Mouse (Mus musculus): ENCODE measurements around the gene Cited4.

Gene Cited4

DNA sequence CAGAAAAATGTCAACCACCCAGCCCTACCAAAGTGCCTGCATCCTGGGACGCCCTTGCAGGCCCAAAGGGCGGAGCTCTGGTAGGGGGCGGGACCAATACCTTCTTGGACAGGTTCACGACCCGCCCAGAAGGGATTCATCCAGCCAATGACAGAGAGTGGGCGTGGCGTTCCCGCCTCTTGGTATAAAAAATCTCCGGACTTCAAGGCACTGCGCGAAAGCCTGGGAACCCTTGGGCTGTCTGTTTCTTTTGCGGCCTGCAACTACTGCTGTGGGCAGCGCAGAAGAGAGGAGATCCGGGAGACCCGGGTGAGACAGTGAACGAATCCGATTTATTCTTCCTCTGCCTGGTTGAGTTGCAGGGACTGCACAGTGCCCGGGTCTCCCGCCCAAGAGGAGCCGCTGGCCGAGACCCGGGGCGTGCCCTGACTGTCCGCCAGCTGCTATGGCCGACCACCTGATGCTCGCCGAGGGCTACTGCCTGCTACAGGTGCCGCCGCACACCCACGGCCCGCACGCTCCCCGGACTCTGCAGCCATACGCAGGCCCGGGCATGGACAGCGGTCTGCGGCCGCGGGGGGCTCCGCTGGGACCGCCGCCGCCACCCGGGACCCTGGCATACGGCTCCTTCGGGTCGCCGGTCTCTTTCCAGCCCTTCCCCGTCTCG lies at the start of gene Cited4:
Gene Cited4 (plus strand): TSS at position 215 of the 667 bp plus-strand sequence.
- peak; percentile 82 to 87 for DNase-seq (ENCODE audit: low spot score in 2 of 2)

DNA sequence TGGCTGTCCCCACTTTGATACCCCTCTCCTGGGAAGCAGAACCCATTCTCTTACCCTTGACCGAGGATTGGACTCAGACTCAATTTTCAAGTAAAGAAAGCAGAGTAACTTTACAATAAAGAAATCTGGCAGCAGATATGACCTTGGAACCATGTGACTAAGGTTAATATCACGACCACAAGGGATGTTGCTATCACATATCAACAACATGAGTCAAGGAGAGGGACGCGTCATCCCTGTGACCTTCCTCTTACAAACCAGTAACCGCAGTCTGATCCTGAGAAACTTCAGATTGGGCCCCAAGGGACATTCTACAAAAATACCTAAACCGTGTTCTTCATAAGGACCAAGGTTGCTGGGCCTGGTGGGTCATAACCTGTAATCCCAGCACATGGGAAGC lies 38.6 kb upstream of the Cited4 start:
- DNase-seq (ENCODE audit: low spot score in 2 of 2): no peak

DNA sequence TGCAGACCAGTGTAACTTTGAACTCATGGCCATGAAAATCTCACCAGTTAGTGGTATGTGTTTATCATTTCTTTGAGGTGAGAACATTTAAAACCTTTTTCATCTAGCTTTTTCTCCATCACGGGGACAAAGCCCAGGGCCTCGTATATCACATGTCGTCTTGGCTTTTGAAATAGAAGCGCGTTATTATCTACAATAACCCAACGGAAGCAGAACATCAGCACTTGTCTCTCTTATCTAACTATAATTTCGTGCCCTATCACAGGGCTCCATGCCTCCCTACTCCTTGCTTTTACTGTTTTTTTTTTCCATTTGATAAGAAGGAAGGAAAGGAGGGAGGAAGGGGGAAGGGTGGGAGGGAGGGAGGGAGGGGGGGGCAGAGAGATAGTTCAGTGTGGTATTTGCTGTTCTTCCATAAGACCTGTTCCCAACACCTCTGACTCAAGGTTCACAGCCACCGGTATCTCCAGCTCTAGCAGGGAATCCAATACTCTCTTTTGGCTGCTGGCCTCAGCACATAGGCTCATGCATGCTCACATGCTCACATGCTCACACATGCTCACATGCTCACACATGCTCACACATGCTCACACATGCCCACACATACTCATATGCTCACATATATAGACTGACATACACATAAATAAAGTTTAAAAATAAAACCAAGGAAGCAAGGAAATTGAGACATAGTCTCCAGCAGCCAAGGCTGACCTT lies 36.0 kb upstream of the Cited4 start:
- no peak for DNase-seq (ENCODE audit: low spot score in 2 of 2)

DNA sequence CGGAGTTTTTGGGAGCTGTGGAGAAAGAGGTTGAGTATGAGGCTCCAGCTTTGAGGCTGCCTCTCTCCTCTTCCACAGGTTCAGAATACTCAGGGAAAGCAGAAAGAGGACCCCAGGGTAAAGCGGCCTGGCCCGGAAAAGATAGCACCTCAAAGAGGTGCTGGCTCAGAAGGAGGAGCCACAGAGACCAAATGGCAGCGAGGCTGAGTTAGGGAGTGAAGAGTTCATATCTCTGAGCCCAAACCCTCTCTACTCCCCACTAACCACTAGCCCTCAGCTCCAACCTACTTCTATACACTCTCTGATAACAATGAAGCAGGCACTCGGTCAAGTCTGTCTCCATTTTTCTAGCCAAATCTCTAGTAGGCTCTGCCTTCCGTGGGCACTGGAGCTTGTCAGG lies 34.5 kb upstream of the Cited4 start:
- DNase-seq (ENCODE audit: low spot score in 2 of 2): no peak

DNA sequence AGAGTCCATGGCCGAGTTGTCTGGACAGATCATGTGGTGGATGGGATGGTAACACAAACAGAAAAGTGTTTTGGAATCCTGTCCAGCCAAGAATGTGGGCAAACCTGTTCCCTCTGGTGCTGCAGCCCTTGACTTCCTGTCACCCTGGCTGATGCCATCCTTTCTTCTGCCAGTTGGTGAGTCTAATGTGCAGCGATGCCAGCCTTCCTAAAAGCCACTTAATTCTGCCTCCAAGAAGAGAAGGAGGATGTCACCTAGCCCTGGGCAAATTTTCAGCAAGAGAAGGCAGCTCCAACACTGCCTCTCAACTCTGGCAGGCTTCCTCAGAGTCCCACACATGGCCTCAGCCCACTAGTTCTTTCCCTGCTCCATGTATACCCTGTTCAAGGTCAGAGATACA lies 31.0 kb upstream of the Cited4 start:
- DNase-seq (ENCODE audit: low spot score in 2 of 2): no peak

DNA sequence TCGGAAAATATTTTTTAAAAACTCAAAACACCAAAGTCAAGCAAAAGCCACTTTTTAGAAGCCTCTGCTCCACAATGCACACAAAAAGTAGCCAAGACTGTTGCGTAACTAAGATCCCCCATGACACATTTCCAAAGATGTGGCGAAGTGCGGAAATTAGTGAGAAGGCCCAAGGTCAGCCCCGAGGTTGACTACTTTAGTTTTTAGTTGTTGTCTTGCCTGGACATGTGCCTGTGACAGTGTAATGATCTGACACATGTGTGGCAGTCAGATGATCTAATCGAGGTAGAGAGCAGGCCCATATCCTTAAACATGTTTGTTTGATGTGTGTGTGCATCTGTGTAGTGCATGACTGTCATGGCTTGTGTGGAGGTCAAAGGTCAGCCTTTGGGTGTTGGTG lies 24.4 kb upstream of the Cited4 start:
- no peak for DNase-seq (ENCODE audit: low spot score in 2 of 2)

DNA sequence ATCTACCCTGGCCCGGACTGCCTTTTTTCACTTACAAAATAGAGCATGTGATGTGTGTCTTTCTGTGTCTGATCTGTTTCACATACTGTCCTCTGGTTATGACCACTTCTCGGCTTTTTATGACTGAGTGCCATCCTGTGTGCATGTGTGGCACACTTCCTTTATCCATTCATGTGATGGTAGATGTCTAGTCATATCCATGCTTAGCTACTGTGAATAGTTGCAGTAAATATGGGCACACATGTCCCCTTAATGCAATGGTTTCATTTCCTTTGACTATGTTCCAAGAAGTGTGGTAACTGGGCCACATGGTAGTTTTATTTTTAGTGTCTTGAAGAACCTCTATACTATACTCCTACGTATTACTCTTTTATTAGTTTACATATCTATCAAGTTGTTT lies 22.5 kb upstream of the Cited4 start:
- DNase-seq (ENCODE audit: low spot score in 2 of 2): no peak

DNA sequence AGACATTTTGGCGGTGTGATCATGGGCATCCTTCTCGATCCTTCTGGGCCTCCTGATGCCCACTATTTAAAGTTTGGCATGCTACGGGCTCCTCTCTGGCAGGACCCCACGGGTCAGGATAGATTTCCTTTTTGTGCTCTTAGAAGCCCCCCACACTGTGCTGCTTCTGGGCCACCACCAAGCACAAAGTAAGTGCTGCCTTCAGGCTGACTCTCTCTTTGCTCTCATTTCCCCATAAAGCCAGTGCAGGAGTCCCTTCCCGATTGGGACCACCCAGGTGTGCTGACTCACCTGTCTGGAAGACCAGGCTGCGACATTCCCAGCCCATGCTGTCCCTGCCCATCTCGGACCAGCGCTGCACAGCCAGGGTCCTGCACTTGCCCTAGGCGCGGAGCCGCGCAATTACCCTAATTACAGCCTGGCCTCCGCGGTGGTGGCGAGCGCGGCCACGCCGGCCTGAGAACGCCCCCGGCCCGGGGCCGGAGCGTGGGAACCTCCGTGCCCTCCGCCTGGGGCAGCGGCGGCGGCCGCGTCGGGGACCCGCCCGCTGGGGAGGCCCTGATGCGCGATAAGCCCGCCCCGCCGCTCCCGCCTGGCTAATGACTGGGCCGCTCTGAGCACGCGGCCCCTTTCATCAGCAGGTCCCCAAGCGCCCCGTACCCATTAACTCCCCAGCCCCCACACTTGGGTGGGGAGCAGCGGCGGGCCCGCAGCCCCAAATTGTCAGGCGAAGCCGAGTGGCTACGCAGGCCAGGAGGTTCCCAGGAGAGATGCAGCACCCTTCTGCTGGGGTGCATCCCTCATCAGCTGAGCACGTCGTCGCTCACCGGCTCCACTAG lies 16.8 kb upstream of the Cited4 start:
- DNase-seq (ENCODE audit: low spot score in 2 of 2): no peak

DNA sequence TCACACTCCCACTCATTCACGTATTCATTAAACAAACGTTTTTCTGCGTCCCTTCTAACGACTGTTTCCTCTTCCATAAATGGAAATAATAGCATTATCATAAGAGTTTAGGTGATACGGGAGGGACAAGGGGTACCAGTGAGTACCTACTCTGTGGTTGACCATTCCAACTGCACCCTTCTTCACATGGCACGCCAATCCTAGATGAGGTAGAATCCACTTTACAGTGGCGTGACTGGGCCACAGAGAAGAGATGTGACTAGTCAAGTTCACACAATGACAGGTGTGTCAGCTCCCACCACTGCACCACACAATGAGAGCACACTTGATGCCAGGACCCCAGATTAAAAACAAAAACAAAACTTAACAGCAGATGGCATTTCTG lies 16.2 kb upstream of the Cited4 start:
- no peak for DNase-seq (ENCODE audit: low spot score in 2 of 2)

DNA sequence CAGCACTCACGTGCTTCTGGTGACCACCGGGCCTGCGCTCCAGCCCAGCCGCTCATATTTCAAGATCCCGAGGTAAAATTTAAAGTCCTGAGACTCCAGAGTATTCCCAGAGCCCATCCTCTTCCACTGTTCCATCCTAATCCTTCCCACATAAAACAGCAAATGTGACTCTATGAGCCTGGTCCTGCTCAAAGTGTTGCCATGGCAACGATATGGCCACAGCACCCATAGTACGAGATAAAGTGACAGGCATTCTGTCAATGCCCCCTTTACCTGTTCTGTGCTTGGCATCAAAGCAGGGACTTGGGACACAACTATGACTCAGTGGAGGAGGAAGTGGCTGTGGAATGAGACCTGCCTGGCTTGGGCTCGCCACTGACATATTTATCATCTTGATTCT lies 10.5 kb upstream of the Cited4 start:
- DNase-seq (ENCODE audit: low spot score in 2 of 2): no peak

DNA sequence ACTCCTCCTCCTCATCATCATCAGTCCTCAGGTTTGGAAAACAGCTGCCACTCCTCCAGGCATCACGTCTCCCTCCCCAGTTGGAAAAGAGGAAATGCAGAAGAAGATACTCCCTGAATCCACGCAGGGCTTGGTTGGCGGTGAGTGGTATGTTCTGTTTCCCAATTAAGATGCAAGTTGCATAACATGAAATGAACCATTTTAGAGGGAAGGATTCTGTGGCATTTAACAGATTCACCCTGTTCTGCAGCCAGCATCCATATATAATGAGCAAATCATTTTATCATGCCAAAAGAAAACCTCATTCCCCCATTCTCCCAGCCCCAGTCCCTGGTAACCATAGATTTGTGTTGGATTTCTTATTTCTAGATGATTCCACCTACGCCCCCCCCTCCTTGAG lies 5.9 kb upstream of the Cited4 start:
- no peak for DNase-seq (ENCODE audit: low spot score in 2 of 2)

DNA sequence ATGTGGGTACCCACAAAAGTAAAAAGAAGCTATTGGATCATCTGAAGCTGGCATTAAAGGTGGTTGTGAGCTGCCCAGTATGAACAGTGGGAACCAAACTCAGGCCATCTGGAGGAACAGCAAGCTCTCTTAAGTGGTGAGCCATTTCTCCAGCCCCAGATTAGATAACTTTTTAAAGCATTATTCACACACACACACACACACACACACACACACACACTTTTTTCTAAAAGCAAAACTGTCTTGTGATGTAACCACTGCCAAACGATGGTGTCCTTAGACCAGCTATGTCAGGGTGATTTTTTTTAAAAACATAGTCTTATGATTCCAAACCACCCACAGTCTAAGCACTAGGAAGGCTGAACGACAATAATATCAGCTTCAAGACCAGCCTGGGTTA lies 1.8 kb upstream of the Cited4 start:
- no peak for DNase-seq (ENCODE audit: low spot score in 2 of 2)

DNA sequence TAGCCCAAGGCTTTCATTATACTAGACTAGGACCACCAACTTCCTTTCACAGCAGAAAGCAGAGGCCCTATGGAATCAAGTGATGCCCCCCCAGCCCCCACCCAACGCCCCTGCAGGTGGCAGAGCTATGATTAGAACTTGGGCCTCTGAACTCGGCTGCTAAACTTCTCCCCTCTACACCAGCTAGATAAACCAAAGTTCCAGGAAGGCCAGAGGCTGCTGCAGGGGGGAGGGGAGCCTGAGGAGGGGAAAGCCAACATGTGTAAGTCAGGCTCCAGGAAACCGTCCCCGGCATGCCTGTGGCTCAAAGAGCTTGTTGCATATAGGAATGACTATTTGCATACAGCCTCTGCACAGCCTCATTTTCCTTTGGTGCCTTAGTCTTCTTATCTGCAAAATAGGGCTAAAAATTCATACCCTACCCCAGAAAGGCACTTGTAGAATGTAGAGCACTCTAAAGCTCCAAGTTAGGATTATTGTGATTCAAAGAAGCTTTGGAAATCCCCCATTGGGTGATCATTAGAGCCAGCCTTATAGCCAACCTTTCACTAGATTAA lies 1.1 kb upstream of the Cited4 start:
- DNase-seq (ENCODE audit: low spot score in 2 of 2): no peak

DNA sequence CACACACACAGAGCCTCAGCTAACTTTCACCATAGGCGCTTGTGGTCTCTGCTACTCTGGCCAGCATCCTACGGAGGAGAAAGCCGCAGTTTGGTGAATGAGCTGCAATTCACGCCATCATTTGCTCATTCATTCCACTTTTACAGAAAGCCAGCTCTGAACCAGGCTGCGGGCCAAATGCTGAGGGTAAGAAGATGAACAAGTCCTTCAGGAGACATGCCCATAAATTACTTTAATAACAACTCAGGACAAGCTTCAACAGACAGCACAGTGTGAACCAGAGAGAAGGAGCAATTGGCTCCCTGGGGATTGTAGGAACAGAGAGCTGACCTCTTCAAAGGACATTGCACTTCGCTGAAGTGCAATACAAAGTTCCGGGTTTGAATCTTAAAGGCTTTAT lies 590 bp upstream of the Cited4 start:
- DNase-seq (ENCODE audit: low spot score in 2 of 2): peak in 1 of 2 experiments; percentile 29

DNA sequence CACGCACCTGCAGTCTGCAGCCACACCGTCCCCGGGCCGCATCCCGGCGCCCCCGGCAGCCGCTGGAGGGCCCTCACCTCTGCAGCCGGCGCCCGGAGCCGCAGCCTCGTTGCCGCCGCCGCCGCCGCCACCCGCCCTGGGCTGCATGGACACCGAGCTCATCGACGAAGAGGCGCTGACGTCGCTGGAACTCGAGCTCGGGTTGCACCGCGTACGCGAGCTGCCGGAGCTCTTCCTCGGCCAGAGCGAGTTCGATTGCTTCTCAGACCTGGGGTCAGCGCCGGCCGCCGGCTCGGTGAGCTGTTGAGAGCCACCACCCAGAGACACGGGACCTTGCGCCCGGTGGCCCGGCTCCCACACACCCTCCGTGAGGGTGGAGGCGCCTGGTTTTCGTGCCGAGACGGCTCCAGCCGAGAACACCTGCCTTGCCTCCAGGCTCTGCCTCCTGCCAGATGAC lies 701 bp downstream of the Cited4 start:
- peak; percentile 40 to 67 for DNase-seq (ENCODE audit: low spot score in 2 of 2)

DNA sequence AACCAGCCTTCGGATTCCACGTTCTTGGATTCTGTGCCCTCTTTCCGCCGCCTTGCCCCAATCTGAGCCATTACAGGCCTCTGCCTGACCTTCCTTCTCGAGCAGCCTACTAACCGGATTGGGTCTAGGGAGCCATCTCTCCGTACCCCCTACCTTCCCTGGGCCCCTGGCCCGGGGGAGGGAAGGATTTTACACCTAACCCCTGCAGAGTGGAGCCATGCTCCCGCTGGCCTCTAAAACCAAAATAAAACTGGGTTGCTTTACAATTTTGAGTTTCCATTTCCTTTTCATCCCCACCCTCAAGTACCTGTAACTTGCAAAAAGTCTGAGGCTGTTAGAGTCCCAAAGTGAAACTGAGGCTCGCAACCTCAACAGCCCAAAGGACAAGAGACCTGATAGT lies 1.2 kb downstream of the Cited4 start:
- DNase-seq (ENCODE audit: low spot score in 2 of 2): no peak

DNA sequence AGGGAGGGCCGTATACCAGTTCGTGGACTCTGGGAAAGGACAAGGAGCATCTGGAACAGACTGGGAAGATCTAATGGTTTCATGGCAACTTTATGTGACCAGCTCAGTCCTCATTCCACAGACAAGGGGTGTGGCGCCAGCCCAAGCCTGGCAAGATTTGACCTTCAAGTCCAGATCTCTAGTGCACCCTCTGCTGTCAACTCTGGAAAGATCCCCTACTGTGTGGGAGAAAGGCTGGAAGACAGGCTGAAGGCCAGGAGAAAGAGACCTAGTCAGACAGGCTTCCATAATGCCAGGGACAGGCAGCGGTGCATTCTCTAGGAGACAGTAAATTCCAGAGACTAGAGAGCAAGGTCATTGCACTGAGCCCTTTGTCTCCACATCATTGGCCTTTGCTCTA lies 2.2 kb downstream of the Cited4 start:
- no peak for DNase-seq (ENCODE audit: low spot score in 2 of 2)

DNA sequence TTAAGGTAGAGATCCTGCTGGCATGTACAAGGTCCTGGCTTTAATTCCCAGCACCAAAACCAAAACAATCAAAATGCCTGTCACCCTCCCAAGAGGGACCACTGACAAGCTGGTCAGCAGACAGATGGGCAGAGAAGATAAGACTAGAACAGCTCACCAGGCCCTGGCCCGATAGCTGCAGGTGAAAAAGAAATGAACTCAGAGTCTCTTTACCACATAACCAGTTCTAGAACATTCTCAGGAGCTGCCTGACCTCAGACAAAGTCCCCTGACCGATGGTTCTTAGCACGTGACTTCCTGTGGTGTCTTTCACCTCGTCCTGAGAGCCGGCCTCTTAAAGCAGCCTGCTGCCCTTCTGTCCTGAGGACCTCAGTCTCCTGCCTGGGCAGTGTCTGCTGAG lies 3.2 kb downstream of the Cited4 start:
- no peak for DNase-seq (ENCODE audit: low spot score in 2 of 2)

DNA sequence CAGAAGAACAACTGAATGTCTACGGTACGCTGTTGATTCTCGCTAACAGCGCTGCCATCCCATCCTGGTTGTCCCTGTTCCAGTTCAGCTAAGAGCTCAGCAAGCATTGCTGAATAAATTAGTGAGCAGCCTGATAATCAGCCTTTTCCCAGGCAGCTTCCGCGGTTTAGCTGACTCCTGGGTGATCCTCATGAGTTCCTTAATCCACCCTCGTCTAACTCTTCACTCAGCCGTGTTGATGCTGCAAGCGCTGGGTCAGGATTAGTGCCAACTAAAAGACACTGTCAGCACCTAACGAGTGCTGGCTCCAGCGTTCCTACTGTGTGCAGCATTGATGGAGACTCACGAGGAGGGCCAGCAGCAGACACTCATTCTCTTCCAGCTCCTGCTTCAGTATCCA lies 4.7 kb downstream of the Cited4 start:
- no peak for DNase-seq (ENCODE audit: low spot score in 2 of 2)

DNA sequence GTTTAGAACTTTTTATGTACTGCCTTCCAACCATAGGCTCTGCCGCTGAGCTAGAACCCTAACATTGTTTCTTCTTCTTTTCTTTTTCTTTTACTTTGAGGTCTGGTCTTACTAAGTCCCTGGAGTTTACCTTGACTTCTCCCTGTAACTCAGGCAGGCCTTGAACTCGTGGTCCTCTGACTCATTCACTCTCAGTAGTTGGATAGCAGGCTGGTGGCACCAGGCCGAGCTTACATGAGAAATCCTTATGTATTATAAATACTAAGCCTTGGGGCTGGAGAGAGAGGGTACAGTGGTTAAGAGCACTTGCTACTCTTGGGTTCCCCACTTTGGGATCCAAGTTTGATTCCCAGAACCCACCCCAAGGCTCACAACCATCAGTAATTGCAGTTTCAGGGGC lies 7.2 kb downstream of the Cited4 start:
- DNase-seq (ENCODE audit: low spot score in 2 of 2): no peak

DNA sequence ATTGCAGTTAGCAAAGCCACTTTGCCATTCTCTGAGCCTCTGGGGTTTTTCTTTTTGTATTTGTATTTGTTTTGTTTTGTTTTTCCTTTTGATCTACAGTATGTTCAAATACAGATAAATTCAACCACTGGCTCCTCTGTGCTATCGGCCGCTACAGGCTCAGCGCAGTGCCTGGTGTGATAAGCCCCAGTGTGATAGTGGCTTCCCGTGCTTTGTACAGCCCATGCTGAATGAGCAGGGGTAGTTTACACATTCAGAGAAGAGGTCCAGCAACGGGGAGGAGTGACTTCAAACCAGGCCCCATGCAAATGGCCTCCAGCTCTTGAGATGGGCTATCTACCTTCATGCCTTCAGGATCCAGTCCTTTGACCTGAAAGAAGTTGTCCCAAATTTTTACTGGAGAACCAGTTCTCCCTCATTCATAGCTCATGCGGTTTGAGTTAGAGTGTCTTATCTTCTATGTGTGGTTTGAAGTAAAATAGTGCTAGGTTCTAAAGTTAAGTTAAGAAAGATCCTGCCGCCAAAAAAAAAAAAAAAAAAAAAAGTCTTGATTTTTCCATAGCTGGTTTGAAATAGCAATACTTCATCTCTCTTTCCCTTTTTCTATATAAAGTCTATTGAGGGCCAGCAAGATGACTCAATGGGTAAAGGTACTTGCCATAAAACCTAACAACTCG lies 8.5 kb downstream of the Cited4 start:
- no peak for DNase-seq (ENCODE audit: low spot score in 2 of 2)

DNA sequence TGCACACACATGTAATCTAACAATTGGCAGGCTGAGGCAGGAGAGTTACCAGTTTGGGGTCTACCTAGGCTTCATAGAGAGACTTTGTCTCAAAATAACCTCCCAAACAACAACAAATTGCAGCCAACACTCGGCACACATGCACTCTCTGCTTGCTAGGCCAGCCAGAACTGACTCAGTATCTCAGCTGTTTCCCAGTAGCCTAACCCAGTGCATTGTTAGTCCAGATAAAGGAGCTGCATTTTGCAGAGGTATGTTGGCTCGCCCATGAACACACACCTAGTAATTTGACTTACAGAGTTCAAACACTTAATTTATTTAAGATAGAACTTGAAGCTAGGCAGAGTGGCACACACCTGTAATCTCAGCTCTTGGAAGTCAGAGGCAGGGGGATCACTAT lies 9.3 kb downstream of the Cited4 start:
- no peak for DNase-seq (ENCODE audit: low spot score in 2 of 2)
